Mouse (Mus musculus): ENCODE data around the gene Pam.

The Pam gene

DNA sequence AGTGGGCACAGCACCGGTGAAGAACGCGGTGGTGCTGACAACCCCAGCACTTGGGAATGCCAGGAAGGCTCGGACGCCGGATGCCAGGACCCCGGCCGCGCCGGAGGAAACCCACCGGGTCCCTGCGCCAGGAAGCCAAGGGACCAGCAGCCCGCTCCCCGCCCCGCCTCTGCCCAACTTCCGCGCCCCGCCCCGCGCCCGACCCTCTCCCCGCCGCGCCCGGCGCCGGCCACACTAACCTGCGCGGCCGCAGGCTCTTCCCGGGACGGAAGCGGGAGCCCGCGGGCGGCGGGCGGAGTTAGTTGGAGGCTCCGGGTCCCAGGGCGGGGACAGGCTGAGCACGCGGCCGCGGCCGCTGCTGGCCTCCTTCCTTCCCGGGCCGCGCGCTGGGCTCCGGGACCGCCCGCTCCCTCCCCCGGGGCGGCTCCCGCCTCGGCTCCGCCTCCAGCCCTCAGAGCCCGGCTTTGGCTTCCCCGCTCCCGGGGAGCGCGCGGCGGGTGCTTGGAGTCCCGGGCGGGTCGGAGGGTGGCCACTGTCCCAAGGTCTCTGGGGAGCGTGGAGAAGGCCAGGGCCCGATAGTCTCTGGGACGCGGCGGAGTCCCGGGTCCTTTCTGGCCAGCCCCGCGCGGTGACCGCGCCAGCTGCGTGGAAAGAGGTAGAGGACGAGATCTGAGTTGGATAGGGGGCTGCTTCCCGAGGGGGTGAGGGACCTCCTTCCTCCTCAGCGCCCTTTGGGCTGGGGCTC lies at the start of gene Pam:
Pam (minus strand) TSS at position 401 of the 745 bp plus-strand sequence.
- no peak for DNase-seq (ENCODE audit: low read depth, low spot score)

DNA sequence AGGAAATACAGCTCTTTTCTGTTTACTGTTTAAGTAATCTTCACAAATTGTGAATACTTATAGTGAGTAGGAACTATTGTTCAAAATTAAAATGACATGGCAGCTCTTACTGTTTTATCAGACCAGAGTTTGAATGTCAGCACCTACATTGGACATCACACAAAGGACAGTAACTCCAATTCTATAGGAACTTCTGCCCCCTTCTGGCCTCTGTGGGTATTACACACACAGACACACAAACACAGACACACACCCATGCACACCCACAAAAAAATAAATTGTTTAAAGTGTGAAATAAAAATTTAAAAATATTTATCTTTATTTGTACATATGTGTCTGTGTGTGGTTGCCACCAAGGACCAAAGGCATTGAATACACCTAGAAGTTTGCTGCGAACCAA lies 49.4 kb upstream of the Pam start:
- no peak for DNase-seq (ENCODE audit: low read depth, low spot score)

DNA sequence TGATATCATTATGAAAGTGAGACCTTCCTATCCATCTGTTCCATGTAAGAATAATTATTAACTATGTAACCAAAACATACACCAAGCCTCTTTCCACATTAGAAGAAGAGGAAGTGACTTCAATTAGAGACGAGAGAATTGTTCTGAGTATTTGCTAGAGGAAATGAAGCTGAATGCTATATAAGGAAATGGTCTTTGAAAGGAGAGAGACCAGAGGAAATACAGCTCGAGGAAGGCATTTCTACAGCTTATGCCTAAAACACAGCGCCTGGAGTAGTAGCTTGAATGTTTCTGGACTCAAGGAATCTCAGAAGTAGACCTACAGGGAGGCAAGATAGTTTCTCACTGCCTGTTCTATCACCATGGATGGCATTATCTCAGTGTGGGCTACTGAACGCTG lies 35.8 kb upstream of the Pam start:
- no peak for DNase-seq (ENCODE audit: low read depth, low spot score)

DNA sequence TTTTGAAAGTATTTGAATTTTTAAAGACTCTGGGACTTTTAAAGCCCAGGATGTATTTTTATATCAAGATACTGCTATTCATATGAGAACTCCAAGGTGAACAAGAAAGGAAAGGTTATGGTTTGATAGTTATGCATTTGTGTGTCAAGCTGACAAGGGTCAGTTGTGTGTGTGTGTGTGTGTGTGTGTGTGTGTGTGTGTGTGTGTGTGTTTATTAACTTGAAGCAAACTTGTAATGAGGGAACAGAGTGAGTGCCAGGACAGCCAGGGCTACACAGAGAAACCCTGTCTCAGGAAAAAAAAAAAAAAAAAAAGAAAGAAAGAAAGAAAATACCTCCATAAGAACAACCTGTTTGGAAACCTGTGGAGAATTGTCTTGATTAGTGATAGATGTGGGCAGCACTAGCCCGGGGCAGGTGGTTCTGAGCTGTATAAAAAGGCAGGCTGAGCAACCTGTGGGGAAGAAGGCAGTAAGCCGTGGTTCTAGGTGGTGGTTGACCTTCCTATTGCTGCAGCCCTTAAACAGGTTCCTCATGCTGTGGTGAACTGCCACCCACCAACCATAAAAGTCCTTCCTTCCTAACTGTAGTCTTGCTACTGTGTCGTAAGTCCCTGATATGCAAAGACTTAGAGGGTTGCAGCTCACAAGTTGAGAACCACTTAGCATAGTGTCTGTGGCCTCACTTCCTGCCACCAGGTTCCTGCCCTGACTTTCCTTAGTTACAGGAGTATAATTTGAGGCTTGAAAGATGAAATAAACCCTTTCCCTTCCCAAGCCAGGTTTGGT lies 34.3 kb upstream of the Pam start:
- no peak for DNase-seq (ENCODE audit: low read depth, low spot score)

DNA sequence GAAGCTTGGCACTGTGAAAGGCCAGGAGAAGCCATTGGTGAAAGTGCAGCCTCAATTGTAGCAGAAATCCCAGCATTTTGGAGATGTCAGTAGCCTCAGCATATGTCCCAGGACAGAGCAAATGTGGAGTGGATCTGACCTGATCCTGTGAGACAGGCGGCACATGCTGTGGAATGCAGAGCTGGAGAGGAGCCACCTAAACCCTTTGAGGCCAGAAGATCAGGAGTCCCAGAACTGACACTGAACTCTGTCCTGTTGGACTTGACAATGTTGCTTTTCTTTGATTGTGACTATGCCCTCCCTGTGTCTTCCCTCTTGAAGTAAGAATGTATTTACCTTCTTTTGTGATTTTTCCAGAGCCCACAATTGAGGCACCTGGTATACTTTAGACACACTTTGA lies 33.7 kb upstream of the Pam start:
- DNase-seq (ENCODE audit: low read depth, low spot score) = no peak

DNA sequence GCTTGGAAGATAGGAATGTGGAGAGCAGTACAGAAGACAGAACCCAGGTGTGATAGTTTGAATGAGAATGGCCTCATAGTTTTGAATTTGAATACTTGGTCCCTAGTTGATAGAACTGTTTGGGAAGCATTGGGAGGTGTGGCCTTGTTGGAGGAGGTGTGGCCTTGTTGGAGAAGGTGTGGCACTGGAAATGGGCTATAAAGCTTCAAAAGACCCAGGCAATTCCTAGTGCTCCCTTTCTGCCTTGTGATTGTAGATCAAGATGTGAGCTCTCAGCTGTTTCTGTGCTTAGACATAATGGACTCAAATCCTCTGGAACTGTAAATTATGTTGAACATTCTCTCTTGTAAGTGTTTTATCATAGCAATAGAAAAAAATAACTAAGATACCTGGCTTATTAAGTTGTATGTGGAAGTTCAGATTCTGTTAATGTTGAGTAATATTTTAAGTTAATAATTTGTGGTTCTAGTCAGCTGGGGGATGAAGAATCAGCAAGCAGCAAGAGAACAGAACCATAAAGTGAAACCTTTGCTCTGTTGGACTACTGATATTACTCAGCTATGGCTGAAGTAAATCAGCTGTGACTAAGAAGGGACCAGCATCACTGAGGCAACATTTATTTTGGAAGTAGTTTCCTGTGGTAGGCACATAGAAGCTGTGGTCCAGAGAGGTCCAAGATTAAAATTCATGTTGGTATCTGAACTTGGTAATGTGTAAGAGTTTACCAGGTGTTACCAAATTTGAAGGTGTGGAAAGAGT lies 33.1 kb upstream of the Pam start:
- DNase-seq (ENCODE audit: low read depth, low spot score) = no peak

DNA sequence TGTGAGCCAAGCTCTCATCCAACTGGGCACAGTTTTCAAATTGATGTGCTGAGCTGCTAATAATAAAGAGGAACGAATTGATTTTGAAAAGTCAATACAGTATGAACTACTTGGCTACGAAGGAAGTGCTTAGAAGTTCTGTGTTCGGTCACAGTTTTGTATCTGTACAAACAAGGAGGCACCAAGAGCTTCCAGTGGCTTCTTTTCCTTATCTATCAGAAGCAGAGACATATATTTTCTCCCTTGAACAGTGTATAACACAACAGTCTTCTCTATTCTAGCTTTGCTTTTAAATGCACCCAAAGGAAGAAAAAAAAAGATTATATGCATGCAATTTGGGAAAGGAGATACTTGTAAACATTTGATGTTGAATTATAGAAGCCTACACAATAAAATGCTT lies 30.8 kb upstream of the Pam start:
- DNase-seq (ENCODE audit: low read depth, low spot score) = no peak

DNA sequence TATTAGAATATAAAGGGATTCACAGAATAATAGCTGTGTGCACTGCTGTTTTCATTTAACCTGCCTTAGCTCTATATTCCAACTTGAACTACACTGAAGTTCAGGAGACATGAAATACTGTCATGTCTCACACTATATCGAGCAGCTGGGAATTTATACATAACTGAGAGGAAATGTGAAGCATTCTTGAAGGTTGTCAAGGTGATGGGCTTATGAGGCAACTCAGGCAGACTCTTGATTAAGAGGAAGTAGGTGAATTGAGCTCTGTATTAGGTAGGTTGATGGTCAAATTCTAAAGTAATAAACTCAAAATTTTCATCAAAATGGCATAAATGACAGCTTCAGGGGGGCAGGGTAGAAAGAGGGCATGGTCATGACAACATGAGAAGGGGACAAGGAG lies 29.3 kb upstream of the Pam start:
- no peak for DNase-seq (ENCODE audit: low read depth, low spot score)

DNA sequence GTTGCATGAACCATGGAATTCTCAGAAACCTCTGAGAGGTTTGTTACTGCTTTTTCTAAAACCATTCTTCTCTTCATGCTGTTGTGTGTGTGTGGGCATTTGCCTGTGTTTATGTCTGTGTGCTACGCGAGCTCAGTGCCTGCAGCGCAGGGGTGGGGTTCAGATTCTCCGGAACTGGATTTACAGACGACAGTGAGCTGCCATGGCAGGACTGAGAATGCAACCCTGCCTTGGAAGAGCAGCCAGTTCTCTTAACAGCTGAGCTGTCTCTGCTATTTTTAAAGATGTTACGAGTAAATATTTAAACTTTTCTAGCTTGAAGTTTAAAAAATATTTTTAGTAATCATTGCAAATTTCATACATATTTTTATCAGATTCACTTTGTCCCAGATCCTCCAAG lies 24.1 kb upstream of the Pam start:
- no peak for DNase-seq (ENCODE audit: low read depth, low spot score)

DNA sequence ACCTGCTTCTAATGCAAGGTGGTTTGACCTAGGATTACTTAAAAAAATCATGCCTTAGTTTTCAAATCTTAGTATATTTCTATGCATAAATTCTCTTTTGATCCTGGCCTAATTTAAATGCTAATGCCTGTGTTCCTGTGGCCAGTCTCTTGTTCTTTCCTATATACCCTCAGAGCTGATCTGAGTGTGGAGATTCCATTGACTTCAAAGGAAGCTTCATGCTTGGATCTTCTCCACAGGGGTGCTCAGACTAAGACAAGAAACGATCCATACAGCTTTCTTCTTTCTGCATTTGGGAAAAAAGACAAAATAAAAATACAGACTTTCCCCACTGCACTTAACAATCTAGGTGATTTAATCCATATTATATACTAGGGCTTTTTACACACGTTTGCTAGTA lies 12.2 kb upstream of the Pam start:
- DNase-seq (ENCODE audit: low read depth, low spot score) = no peak

DNA sequence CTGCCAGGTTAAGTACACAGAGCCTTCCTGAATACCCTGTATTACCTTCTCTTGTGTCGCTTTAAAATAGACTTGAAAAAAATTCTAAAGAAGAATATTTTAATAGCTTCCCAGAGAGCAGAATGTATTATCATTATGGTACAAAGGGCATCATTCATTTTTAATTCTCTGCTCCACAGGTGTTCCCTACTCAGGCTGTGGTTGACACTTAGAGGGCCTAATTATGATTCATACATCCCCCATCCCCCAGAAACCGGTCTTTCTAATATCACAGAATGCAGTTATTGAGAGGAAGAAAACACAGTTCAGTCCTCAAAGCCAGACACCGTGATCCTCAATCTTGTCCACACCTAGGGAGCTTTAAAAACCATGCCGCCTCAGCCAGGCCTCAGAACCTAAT lies 4.0 kb upstream of the Pam start:
- no peak for DNase-seq (ENCODE audit: low read depth, low spot score)

DNA sequence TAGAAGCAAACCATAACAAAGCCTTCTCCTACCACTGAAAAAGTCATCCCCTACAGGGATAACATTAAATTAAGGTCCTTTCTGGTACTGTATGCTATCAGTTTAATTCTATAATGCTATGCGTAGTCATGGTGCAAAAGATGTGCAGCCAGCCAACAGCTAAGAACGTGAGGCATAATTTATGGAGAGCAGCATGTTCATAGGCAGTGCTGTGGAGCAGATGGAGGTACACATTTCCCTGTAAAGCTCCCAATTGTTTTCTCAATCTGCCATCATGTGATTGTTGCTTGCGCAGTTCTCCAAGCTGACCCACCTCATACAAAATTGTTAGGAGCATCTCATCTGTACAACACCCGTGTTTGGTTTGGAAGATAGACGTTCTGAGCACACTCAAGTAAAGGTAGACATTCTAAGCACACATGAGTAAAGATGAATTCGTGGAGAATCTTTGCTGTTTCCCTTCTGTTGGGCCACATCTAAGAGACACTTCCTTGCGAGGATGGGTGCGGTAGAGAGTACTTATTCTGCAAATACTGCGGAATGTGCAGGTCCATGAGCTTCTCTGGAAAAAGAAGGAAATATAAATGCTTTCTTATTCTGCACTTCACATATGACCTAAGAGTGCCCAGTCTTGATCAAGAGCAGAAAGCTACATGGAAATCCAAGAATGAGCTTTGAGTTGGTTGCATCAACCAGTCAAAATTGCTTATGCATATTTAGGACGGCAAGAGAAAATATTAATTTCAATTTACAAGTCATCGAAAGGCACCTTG lies 2.7 kb upstream of the Pam start:
- DNase-seq (ENCODE audit: low read depth, low spot score) = no peak

DNA sequence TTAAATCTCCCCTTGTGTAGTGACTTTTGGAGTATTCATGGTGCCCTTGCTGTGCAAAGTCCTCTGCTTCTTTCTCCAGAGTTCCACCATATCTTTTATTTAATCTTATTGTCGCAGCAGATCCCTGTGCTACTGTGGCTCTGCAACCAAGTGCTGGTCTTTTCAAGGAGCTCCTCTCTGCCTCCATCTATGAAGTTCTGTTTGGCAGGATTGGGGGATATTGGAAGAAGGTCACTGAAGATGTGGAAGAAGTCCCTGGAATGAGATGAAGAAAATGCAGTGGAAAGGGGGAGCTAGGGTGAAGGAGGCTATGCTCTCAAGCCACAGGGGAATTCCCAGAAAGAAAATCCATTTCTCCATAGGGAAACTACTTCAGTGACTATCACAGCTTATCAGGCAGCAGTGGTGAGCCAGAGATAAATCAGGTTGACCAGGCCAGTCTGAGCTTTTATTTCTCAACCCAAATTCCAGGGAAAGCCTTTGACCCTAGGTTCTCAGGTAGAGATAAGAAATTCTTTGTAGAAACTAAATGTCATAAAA lies 1.0 kb upstream of the Pam start:
- DNase-seq (ENCODE audit: low read depth, low spot score) = no peak

DNA sequence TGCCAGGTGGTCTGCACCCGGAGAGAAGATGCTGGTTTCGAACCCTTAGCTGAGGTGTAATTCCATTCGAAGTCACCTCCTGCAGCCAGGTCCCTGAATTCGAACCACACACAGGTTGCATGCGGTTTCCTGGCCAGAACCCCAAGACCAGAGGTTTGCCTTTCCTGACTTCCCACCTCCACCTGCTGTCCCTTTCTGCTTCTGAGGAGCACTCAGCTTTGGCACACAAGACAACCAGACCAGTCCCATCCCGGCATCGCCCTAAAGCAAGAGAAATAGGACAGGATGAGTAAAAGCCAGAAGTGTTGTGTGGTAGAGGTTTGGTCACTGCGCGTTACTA lies 515 bp upstream of the Pam start:
- DNase-seq (ENCODE audit: low read depth, low spot score) = no peak

DNA sequence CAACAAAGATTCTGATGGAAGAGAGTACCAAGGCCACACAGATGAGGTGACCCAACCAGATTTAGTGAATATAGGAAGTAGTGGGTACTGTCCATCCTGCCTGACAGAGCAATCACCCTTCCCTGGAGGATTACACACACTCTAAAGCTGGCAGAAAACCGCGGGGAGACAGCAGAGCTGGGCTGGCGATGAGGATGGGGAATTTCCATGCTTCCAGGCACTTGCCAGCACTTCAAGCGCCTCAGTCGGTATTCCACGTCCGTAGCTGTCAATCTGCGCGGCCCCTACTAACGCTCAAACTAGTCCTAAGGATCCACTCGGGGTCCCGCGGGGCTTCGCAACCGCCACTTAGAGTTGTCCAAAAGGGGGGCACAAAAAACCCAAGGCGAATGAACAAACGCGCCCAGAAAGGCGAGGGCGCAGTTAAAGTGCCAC lies 618 bp downstream of the Pam start:
- no peak for DNase-seq (ENCODE audit: low read depth, low spot score)

DNA sequence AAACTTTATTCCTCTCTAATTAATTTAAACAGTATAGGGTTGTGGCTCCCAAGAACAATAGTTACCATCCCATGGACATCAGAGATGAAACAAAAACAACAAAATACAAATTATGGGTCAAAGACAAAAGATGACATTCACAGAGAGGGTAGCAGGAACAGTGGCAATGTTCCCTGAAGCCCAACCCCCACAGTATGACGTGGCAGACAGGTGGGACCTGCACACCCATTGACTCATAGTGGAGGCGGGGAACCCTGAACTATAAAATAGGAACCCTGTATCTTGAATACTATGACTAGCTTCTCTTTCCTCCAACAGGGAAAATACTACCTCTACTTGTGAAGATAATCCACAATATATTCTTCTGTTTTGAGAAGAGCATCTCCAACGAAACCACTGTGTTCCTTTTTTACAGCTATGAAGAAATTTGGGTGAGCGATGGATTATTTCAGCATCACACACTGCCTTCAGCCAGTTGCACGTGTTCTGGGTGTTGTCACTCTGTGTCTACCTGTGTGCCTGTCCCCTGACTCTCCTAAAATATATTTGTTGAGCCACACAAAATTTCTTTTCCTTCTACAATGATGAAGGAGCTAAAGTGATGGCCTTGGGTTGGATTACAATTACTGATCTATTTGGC lies 6.0 kb downstream of the Pam start:
- no peak for DNase-seq (ENCODE audit: low read depth, low spot score)

DNA sequence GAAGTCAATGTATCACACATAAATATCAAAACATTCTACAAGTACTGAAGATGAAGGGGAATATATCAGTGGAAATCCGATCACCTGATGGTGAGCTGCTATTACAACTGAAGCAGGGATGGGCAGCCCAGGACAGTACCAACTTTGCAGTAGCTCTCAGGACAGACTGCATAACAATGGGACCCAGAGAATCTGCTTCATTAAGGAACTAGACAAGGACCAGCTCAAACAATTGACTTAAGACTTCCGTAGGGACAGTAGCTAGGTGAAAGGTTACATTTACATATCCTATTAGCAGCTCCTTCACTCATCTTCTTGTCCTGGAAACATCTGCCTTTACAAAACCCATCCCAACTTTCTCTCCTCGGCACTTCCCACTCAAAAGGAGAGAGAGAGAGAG lies 9.0 kb downstream of the Pam start:
- DNase-seq (ENCODE audit: low read depth, low spot score) = no peak

DNA sequence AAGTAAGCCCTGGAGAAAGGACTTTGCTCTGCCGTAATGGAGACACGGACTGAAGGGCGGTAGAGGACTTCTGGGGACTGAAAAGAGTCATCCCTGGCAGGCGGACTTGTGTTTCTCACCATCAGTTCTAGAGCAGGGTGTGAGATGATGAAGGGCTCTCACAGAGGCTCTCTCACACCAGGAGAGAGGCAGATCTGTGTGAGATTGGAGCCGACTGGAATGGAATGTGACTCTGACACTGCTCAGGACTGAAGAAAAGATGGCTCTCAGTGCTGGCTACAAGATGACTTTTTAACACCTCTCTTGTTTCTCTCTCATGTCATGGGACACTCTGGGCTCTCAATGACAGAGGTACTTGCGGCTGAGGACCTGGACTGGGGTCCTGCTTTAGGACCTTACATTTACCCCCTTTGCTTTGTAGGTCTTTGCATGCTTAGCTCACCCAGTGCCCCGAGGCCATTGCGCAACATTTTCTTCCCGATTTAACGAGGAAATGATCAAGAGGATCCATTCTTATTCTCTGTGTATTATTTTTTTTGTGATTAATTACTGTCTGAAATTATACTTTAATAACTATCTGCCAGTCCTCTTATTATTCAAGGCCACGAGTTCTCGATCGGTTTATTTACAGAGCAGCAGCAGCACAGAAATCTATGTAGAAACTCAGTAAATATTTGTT lies 10.7 kb downstream of the Pam start:
- no peak for DNase-seq (ENCODE audit: low read depth, low spot score)

DNA sequence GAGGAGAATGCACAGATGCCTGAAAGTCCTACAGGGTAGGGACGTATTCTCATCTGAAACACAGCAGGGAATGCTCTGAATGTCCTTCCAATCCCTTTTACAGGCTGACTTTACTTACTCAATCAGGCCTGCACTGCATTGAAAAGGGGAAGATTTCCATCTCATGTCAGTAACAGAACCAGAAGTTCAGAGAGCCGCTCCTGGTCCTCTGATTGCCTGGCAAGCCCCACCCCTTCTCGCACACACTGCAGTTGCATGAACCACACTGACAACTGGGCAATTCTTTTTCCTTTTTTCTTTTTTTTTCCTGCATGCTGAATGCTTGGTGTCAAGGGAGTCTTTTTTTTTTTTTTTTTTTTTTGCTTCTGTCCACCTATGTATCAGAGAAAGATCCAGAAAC lies 11.9 kb downstream of the Pam start:
- no peak for DNase-seq (ENCODE audit: low read depth, low spot score)

DNA sequence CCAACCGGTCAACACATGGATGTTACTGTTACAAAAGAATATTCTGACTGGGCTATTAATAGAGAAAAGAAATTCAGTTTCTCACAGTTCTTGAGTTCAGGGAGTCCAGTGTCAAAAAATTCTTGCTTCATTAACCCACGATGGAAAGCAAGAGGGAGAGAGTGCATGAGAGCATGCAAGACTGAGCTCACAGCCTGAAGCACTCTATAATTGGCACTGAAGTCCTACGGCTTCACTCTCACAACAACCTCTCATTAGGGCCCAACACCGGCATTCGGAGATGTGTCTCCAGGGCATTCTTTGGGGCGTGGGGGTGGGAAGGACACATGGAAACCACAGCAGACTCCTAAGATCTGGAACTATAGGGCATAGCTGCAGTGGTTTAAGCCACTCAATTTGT lies 12.5 kb downstream of the Pam start:
- no peak for DNase-seq (ENCODE audit: low read depth, low spot score)

DNA sequence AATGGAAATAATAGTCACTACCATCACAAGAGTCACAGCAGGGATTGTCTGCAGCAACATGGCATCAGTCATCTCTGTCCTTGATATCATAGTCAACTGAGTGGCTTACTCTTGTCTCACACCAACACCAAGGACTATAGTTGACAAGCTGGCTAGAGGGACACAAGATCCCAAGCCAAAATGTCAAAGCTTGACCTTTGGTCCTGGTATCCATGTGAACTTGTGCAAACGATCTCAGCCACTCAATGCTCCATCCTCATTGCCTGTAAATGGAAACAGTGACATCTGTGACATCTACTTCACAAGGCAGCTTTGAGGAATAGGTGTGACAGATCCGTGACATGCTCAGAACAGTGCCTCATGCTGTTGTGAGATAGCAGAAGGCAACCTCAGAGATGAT lies 15.0 kb downstream of the Pam start:
- no peak for DNase-seq (ENCODE audit: low read depth, low spot score)
